Mouse (Mus musculus): ENCODE results near the gene Gm20517.
A peak's percentile ranks its signal among the peaks of the same experiment; 100 is the strongest.
"Not testable (repeated sequence)": the region's sequence is repeated elsewhere in the genome, so short reads cannot be mapped to it uniquely, and the experiment has no call there.

Gene Gm20517

GRCm38 (mm10) chr17:47597261-47597660, 14.1 kb upstream of the Gm20517 start:
- DNase-seq, result no peak

- peak in 1 of 2 experiments; percentile 34 for DNase-seq
These were observed 13.4 kb upstream of the Gm20517 start for GRCm38 (mm10) chr17:47597838-47598579.

- not testable (repeated sequence) for DNase-seq
These were observed 12.6 kb upstream of the Gm20517 start for GRCm38 (mm10) chr17:47598580-47599304.

- DNase-seq, result no peak
These were observed 11.7 kb upstream of the Gm20517 start for GRCm38 (mm10) chr17:47599511-47600297.

GRCm38 (mm10) chr17:47600601-47601388, 10.6 kb upstream of the Gm20517 start:
- DNase-seq, result no peak

- no peak for DNase-seq
These were observed 10.0 kb upstream of the Gm20517 start for GRCm38 (mm10) chr17:47601389-47601755.

- no peak for DNase-seq
These were observed 9.1 kb upstream of the Gm20517 start for GRCm38 (mm10) chr17:47602289-47602688.

GRCm38 (mm10) chr17:47606220-47606619, 5.2 kb upstream of the Gm20517 start:
- no peak for DNase-seq

- no peak for DNase-seq
These were observed 2.2 kb upstream of the Gm20517 start for GRCm38 (mm10) chr17:47609182-47609581.

GRCm38 (mm10) chr17:47611661-47611982, 233 bp downstream of the Gm20517 start:
- no peak for DNase-seq

- no peak for DNase-seq
These were observed 2.6 kb downstream of the Gm20517 start for GRCm38 (mm10) chr17:47614018-47614417.

GRCm38 (mm10) chr17:47616119-47616518, 4.7 kb downstream of the Gm20517 start:
- DNase-seq, result no peak

- DNase-seq, result no peak
These were observed 5.3 kb downstream of the Gm20517 start for GRCm38 (mm10) chr17:47616652-47617051.

GRCm38 (mm10) chr17:47617605-47618307, 6.4 kb downstream of the Gm20517 start:
- DNase-seq, result no peak

GRCm38 (mm10) chr17:47618556-47619311, 7.3 kb downstream of the Gm20517 start:
- DNase-seq, result no peak

- no peak for DNase-seq
These were observed 11.6 kb downstream of the Gm20517 start for GRCm38 (mm10) chr17:47622912-47623554.

- DNase-seq, result not testable (repeated sequence)
These were observed 13.2 kb downstream of the Gm20517 start for GRCm38 (mm10) chr17:47624572-47624971.

- DNase-seq, result no peak
These were observed 13.7 kb downstream of the Gm20517 start for GRCm38 (mm10) chr17:47625088-47625487.

GRCm38 (mm10) chr17:47626031-47626430, 14.6 kb downstream of the Gm20517 start:
- no peak for DNase-seq

- DNase-seq, result no peak
These were observed 16.4 kb downstream of the Gm20517 start for GRCm38 (mm10) chr17:47627791-47628190.
